In the genomic region with DNA sequence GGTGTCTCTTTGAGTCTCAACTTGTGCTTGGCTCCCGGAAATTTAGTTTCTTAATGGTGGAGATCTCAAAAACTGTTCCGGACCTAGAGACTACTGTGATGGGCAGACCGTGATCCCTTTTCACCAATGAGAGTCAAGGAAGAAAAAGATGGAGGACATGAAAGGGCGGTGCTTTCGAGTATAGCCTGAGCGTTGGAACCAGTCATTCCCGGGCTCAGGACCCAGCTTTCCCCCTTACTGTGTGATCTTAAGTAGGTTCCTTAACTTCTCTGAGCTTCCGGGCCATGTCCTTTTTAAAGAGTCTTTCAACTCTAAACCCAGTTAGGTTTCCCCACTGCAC, we compare ENCODE assay signal across 8 mouse cellular contexts. TPM values are rescaled to one million over a fixed set of nuclear protein-coding genes. Genes with fewer than 3 reads are reported as not detected.
DNase-seq lines count a peak whose midpoint lies in the region; ATAC-seq and TF ChIP-seq lines count a peak whose summit lies in the region.

No protein-coding gene starts in this region.

- H3K4me1 ChIP-seq in embryonic facial prominence, embryonic 10.5 days: peaks cover 30% of the 10 kb centered on the region
- H3K4me1 ChIP-seq in liver, postnatal 0 days (ENCODE audit: insufficient read depth): 0 out of 2 replicates have a peak, but pooled peaks cover 6% of the 10 kb centered on the region
- peaks cover 4% of the 10 kb centered on the region; the same call in 1 of the 2 replicates for H3K4me1 ChIP-seq in olfactory bulb, adult 2 months (ENCODE audit: control insufficient read depth, insufficient read depth, low read length)

- H3K27me3 ChIP-seq in embryonic facial prominence, embryonic 10.5 days (replicated peaks; ENCODE audit: low read depth, poor library complexity, severe bottlenecking): peaks cover 72% of the 10 kb centered on the region
- peaks cover 5% of the 10 kb centered on the region for H3K27me3 ChIP-seq in liver, postnatal 0 days (ENCODE audit: insufficient read depth, low read length)

- TF ChIP-seq EP300 in liver, postnatal 0 days (IDR thresholded peaks at IDR 0.05; ENCODE audit: low read depth): no peak

- no peak for TF ChIP-seq CTCF in liver, postnatal 0 days (IDR thresholded peaks at IDR 0.05; ENCODE audit: low read depth)
- TF ChIP-seq CTCF in olfactory bulb, adult 2 months (IDR thresholded peaks at IDR 0.05; ENCODE audit: insufficient read depth, low read depth, low read length): no peak

- peak; percentile 34 for DNase-seq in kidney, adult 9 months
- no peak for DNase-seq in kidney, postnatal 10 days
- peak; percentile 64 for DNase-seq in MEL-GATA-1-ER (ENCODE audit: extremely low read depth, low read depth)
- no peak for DNase-seq in embryonic facial prominence, embryonic 10.5 days (ENCODE audit: low spot score)
- peak; percentile 24 to 34 for DNase-seq in heart, postnatal 14 days
- no peak for DNase-seq in liver, postnatal 0 days
- DNase-seq in left cerebral cortex, postnatal 36 days (ENCODE audit: low spot score in 2 of 2): no peak

- peak overlapping the region; percentile 90 for H3K4me2 ChIP-seq in liver, postnatal 0 days (ENCODE audit: low read depth, low read length)

- WGBS in embryonic facial prominence, embryonic 10.5 days: 1% methylated on average over 8 of the region's 8 CpGs
- 3% methylated on average over 8 of the region's 8 CpGs for WGBS in liver, postnatal 0 days (ENCODE audit: insufficient replicate concordance)
- WGBS in olfactory bulb, adult 2 months: 2% methylated on average over 8 of the region's 8 CpGs

- H3K9me3 ChIP-seq in embryonic facial prominence, embryonic 10.5 days: no peaks in the 10 kb centered on the region
- no peaks in the 10 kb centered on the region for H3K9me3 ChIP-seq in liver, postnatal 0 days (ENCODE audit: low read length)

- intact Hi-C loops in heart, postnatal 14 days (cut with DNase I): no loop called here
- intact Hi-C loops in left cerebral cortex, postnatal 36 days (cut with DNase I): no loop called here

- TF ChIP-seq POLR2A in olfactory bulb, adult 2 months (IDR thresholded peaks at IDR 0.05; ENCODE audit: insufficient read depth, low read depth, low read length): no peak

- H3K27ac ChIP-seq in embryonic facial prominence, embryonic 10.5 days (replicated peaks): peak overlapping the region; percentile 84
- H3K27ac ChIP-seq in liver, postnatal 0 days (ENCODE audit: low read depth): peak overlapping the region; percentile 75
- peak overlapping the region; percentile 37 for H3K27ac ChIP-seq in olfactory bulb, adult 2 months (ENCODE audit: insufficient read depth, low read depth, low read length)

- H3K36me3 ChIP-seq in embryonic facial prominence, embryonic 10.5 days (replicated peaks): no peaks in the 10 kb centered on the region
- H3K36me3 ChIP-seq in liver, postnatal 0 days (replicated peaks; ENCODE audit: insufficient read depth, low read length): no peaks in the 10 kb centered on the region

- H3K9ac ChIP-seq in liver, postnatal 0 days (replicated peaks): peak overlapping the region; percentile 67; the same call in 1 of the 2 replicates

- H3K4me3 ChIP-seq in embryonic facial prominence, embryonic 10.5 days: peak overlapping the region; percentile 82
- H3K4me3 ChIP-seq in liver, postnatal 0 days (ENCODE audit: low read depth, low read length): peak overlapping the region; percentile 62
- H3K4me3 ChIP-seq in olfactory bulb, adult 2 months (ENCODE audit: insufficient read depth, low read depth, low read length): peak overlapping the region; percentile 73

- peak; percentile 58 for ATAC-seq in liver, postnatal 0 days

RNA-seq across cellular contexts. Expression of a gene that starts 0.8 kb away (rescaled TPM):
- polyA plus RNA-seq in embryonic facial prominence, embryonic 10.5 days (2016; fragmentation: Nextera tagmentation; extraction: Ambion mirVana): 0.14 TPM in 1 of 2 replicates, not detected in the other
- total RNA-seq in heart, postnatal 14 days (2021): under 1 TPM; 0.41 to 0.79 TPM
- polyA plus RNA-seq in liver, postnatal 0 days (2015; fragmentation: Nextera tagmentation; extraction: Ambion mirVana): 0.12 TPM in 1 of 2 replicates, not detected in the other
- polyA plus RNA-seq in olfactory bulb, adult 2 months (2012; ENCODE audit: insufficient read depth, insufficient read length, low replicate concordance, missing spikeins): not detected in 2 replicates
- under 1 TPM; 0.25 to 0.68 TPM for total RNA-seq in left cerebral cortex, postnatal 36 days (2021)

RNA-seq across cellular contexts. Expression of a gene that starts 6.8 kb away (rescaled TPM):
- polyA plus RNA-seq in embryonic facial prominence, embryonic 10.5 days (2016; fragmentation: Nextera tagmentation; extraction: Ambion mirVana): 150 and 158 TPM in 2 replicates
- total RNA-seq in heart, postnatal 14 days (2021): 10 to 100 TPM; 55.7 to 57.1 TPM
- 18.1 and 20.8 TPM in 2 replicates for polyA plus RNA-seq in liver, postnatal 0 days (2015; fragmentation: Nextera tagmentation; extraction: Ambion mirVana)
- polyA plus RNA-seq in olfactory bulb, adult 2 months (2012; ENCODE audit: insufficient read depth, insufficient read length, low replicate concordance, missing spikeins): not detected in 2 replicates
- total RNA-seq in left cerebral cortex, postnatal 36 days (2021): 10 to 100 TPM; 74.6 to 75.0 TPM

RNA-seq across cellular contexts. Expression of a gene that starts 39.5 kb away (rescaled TPM):
- polyA plus RNA-seq in embryonic facial prominence, embryonic 10.5 days (2016; fragmentation: Nextera tagmentation; extraction: Ambion mirVana): 0.16 TPM in 2 replicates
- total RNA-seq in heart, postnatal 14 days (2021): not detected
- not detected in 2 replicates for polyA plus RNA-seq in liver, postnatal 0 days (2015; fragmentation: Nextera tagmentation; extraction: Ambion mirVana)
- not detected in 2 replicates for polyA plus RNA-seq in olfactory bulb, adult 2 months (2012; ENCODE audit: insufficient read depth, insufficient read length, low replicate concordance, missing spikeins)
- 1 to 10 TPM; 1.9 to 7.2 TPM for total RNA-seq in left cerebral cortex, postnatal 36 days (2021)

Comparison
In these comparisons a context has a peak if more than half of its experiments do, and no peak if none do; other contexts are left out.
1. DNase-seq: peak in kidney, adult 9 months (single experiment), MEL-GATA-1-ER (single experiment) and heart, postnatal 14 days (2 of 2); none in kidney, postnatal 10 days (single experiment), embryonic facial prominence, embryonic 10.5 days (single experiment), liver, postnatal 0 days (single experiment) and left cerebral cortex, postnatal 36 days (0 of 2).
2. Peak in every context shown above with its lines, with median percentiles within 50 percentile points of each other: H3K27ac ChIP-seq and H3K4me3 ChIP-seq.